Mouse (Mus musculus): ENCODE measurements around the gene Orai1. TPM values are rescaled to one million over a fixed set of nuclear protein-coding genes. Genes with fewer than 3 reads are reported as not detected.

Orai1 gene
- total RNA-seq, 2 experiments from 2014 or later: 3.9 to 6.0 TPM

- no peak for ATAC-seq (replicated peaks; ENCODE audit: low FRiP score, low TSS enrichment, poor library complexity, severe bottlenecking)
These were observed 21.1 kb upstream of the Orai1 start for GRCm38 (mm10) chr5:122993811-122994210.

- ATAC-seq (replicated peaks; ENCODE audit: low FRiP score, low TSS enrichment, poor library complexity, severe bottlenecking): peak; percentile 94
These were observed 20.5 kb upstream of the Orai1 start for GRCm38 (mm10) chr5:122994303-122994846.

GRCm38 (mm10) chr5:122994910-122995309, 20.0 kb upstream of the Orai1 start:
- no peak for ATAC-seq (replicated peaks; ENCODE audit: low FRiP score, low TSS enrichment, poor library complexity, severe bottlenecking)

GRCm38 (mm10) chr5:122997205-122998204, 17.4 kb upstream of the Orai1 start:
- ATAC-seq (replicated peaks; ENCODE audit: low FRiP score, low TSS enrichment, poor library complexity, severe bottlenecking): no peak

GRCm38 (mm10) chr5:123000901-123001300, 14.0 kb upstream of the Orai1 start:
- no peak for ATAC-seq (replicated peaks; ENCODE audit: low FRiP score, low TSS enrichment, poor library complexity, severe bottlenecking)

GRCm38 (mm10) chr5:123005716-123006592, 8.9 kb upstream of the Orai1 start:
- ATAC-seq (replicated peaks; ENCODE audit: low FRiP score, low TSS enrichment, poor library complexity, severe bottlenecking): no peak

GRCm38 (mm10) chr5:123008877-123009493, 5.9 kb upstream of the Orai1 start:
- no peak for ATAC-seq (replicated peaks; ENCODE audit: low FRiP score, low TSS enrichment, poor library complexity, severe bottlenecking)

GRCm38 (mm10) chr5:123009873-123010272, 5.0 kb upstream of the Orai1 start:
- ATAC-seq (replicated peaks; ENCODE audit: low FRiP score, low TSS enrichment, poor library complexity, severe bottlenecking): no peak

- ATAC-seq (replicated peaks; ENCODE audit: low FRiP score, low TSS enrichment, poor library complexity, severe bottlenecking): no peak
These were observed 4.1 kb upstream of the Orai1 start for GRCm38 (mm10) chr5:123010806-123011205.

GRCm38 (mm10) chr5:123011705-123012104, 3.2 kb upstream of the Orai1 start:
- no peak for ATAC-seq (replicated peaks; ENCODE audit: low FRiP score, low TSS enrichment, poor library complexity, severe bottlenecking)

- peak; percentile 31; the same call in 1 of the 2 replicates for ATAC-seq (replicated peaks; ENCODE audit: low FRiP score, low TSS enrichment, poor library complexity, severe bottlenecking)
These were observed 1.1 kb upstream of the Orai1 start for GRCm38 (mm10) chr5:123013599-123014315.

- ATAC-seq (replicated peaks; ENCODE audit: low FRiP score, low TSS enrichment, poor library complexity, severe bottlenecking): no peak
These were observed 1.0 kb downstream of the Orai1 start for GRCm38 (mm10) chr5:123015915-123016314.

- no peak for ATAC-seq (replicated peaks; ENCODE audit: low FRiP score, low TSS enrichment, poor library complexity, severe bottlenecking)
These were observed 2.6 kb downstream of the Orai1 start for GRCm38 (mm10) chr5:123017504-123017903.

GRCm38 (mm10) chr5:123019336-123020016, 4.6 kb downstream of the Orai1 start:
- no peak for ATAC-seq (replicated peaks; ENCODE audit: low FRiP score, low TSS enrichment, poor library complexity, severe bottlenecking)

- ATAC-seq (replicated peaks; ENCODE audit: low FRiP score, low TSS enrichment, poor library complexity, severe bottlenecking): no peak
These were observed 5.6 kb downstream of the Orai1 start for GRCm38 (mm10) chr5:123020426-123020825.

- ATAC-seq (replicated peaks; ENCODE audit: low FRiP score, low TSS enrichment, poor library complexity, severe bottlenecking): no peak
These were observed 6.6 kb downstream of the Orai1 start for GRCm38 (mm10) chr5:123021438-123021837.

GRCm38 (mm10) chr5:123023049-123023448, 8.2 kb downstream of the Orai1 start:
- ATAC-seq (replicated peaks; ENCODE audit: low FRiP score, low TSS enrichment, poor library complexity, severe bottlenecking): no peak

- no peak for ATAC-seq (replicated peaks; ENCODE audit: low FRiP score, low TSS enrichment, poor library complexity, severe bottlenecking)
These were observed 9.4 kb downstream of the Orai1 start for GRCm38 (mm10) chr5:123024312-123024711.
